Mouse (Mus musculus) kidney, postnatal 25 days (tissue): ENCODE data around the gene Syngap1.

Source experiments
- DNase-seq, 2 experiments: peaks; one replicate each; pipeline ENCODE4 v3.0.0; 2021; ENCODE audit warnings: mixed read lengths in 2 of 2

The Syngap1 gene

GRCm38 (mm10) chr17:26936921-26937695, 3.9 kb upstream of the Syngap1 start:
- peak in 1 of 2 experiments; percentile 39 for DNase-seq

- peak in 1 of 2 experiments; percentile 29 for DNase-seq
Observed at GRCm38 (mm10) chr17:26937883-26938695, 3.0 kb upstream of the Syngap1 start.

- DNase-seq: peak in 1 of 2 experiments; percentile 60
Observed at GRCm38 (mm10) chr17:26938731-26939130, 2.3 kb upstream of the Syngap1 start.

- DNase-seq: peak; percentile 99 to 100
Observed at GRCm38 (mm10) chr17:26939178-26939972, 1.7 kb upstream of the Syngap1 start, which contains the start of gene Cuta. Gene Cuta, minus strand, starts transcription at chr17:26939569.

GRCm38 (mm10) chr17:26939973-26940300, 1.1 kb upstream of the Syngap1 start:
- DNase-seq: no peak

GRCm38 (mm10) chr17:26941841-26942570, 953 bp downstream of the Syngap1 start:
- peak in 1 of 2 experiments; percentile 17 for DNase-seq

GRCm38 (mm10) chr17:26945824-26946495, 4.9 kb downstream of the Syngap1 start:
- DNase-seq: peak in 1 of 2 experiments; percentile 40

- peak; percentile 86 to 95 for DNase-seq
Observed at GRCm38 (mm10) chr17:26946567-26946966, 5.5 kb downstream of the Syngap1 start.

GRCm38 (mm10) chr17:26947231-26948100, 6.4 kb downstream of the Syngap1 start:
- DNase-seq: peak in 1 of 2 experiments; percentile 33

GRCm38 (mm10) chr17:26948316-26949050, 7.4 kb downstream of the Syngap1 start:
- peak; percentile 62 to 78 for DNase-seq

- DNase-seq: peak in 1 of 2 experiments; percentile 74
Observed at GRCm38 (mm10) chr17:26949051-26949577, 8.1 kb downstream of the Syngap1 start.

- no peak for DNase-seq
Observed at GRCm38 (mm10) chr17:26949866-26950265, 8.8 kb downstream of the Syngap1 start.

- DNase-seq: no peak
Observed at GRCm38 (mm10) chr17:26950560-26951288, 9.7 kb downstream of the Syngap1 start.

GRCm38 (mm10) chr17:26951406-26951805, 10.4 kb downstream of the Syngap1 start:
- DNase-seq: peak; percentile 85 to 86

- no peak for DNase-seq
Observed at GRCm38 (mm10) chr17:26951952-26952877, 11.2 kb downstream of the Syngap1 start.

- no peak for DNase-seq
Observed at GRCm38 (mm10) chr17:26953201-26953600, 12.1 kb downstream of the Syngap1 start.

- DNase-seq: no peak
Observed at GRCm38 (mm10) chr17:26953726-26954125, 12.7 kb downstream of the Syngap1 start.

- no peak for DNase-seq
Observed at GRCm38 (mm10) chr17:26956309-26956708, 15.3 kb downstream of the Syngap1 start.
